Mouse (Mus musculus) intestine, postnatal 0 days (tissue): ENCODE results near the gene Acat3. TPM values are rescaled to one million over a fixed set of nuclear protein-coding genes. Genes with fewer than 3 reads are reported as not detected.

Experiments used
- ATAC-seq: fragments of 200-750 bp; cut with Nextera tagmentation; 2 replicates; pipeline ENCODE4 v1.8.0; 2017; ENCODE audit warnings: mild to moderate bottlenecking, moderate TSS enrichment, moderate library complexity
- H3K27ac ChIP-seq: fragments of 300-500 bp; sonication (generic); 2 replicates; pipeline ENCODE4 v1.5.1; 2014; ENCODE audit warnings: mild to moderate bottlenecking, low read depth, low read length, moderate library complexity
- H3K27me3 ChIP-seq: fragments of 300-500 bp; sonication (generic); replicated peaks from 2 replicates; pipeline ENCODE4 v1.6.1; 2014; ENCODE audit warnings: low read length, mixed read lengths; ENCODE audit not compliant: control insufficient read depth, insufficient read depth
- H3K36me3 ChIP-seq: fragments of 300-500 bp; sonication (generic); 2 replicates; pipeline ENCODE4 v1.6.1; 2014; ENCODE audit warnings: mild to moderate bottlenecking, moderate library complexity; ENCODE audit not compliant: control insufficient read depth, insufficient read depth
- H3K4me1 ChIP-seq: fragments of 300-500 bp; sonication (generic); replicated peaks from 2 replicates; pipeline ENCODE4 v1.6.1; 2014; ENCODE audit warnings: antibody characterized with exemption, low read length, mixed read lengths; ENCODE audit not compliant: control insufficient read depth, insufficient read depth
- H3K4me2 ChIP-seq: fragments of 300-500 bp; sonication (generic); replicated peaks from 2 replicates; pipeline ENCODE4 v1.6.1; 2014; ENCODE audit warnings: low read depth, mild to moderate bottlenecking, moderate library complexity
- H3K4me3 ChIP-seq: fragments of 300-500 bp; sonication (generic); 2 replicates; pipeline ENCODE4 v1.5.1; 2014; ENCODE audit warnings: low read depth, low read length
- H3K9ac ChIP-seq: fragments of 300-500 bp; sonication (generic); 2 replicates; pipeline ENCODE4 v1.6.1; 2014; ENCODE audit warnings: mild to moderate bottlenecking, low read depth, low read length
- H3K9me3 ChIP-seq: fragments of 300-500 bp; sonication (generic); 2 replicates; pipeline ENCODE4 v1.6.1; 2016; ENCODE audit warnings: mixed run types; ENCODE audit not compliant: control insufficient read depth
- CTCF ChIP-seq: sonication (generic); IDR thresholded peaks from 2 replicates; pipeline ENCODE4 v1.5.1; 2016; ENCODE audit warnings: low read depth, mild to moderate bottlenecking, control low read depth, antibody characterized with exemption, moderate library complexity
- WGBS: fragments of 180-500 bp; shearing (Covaris S2); extraction: QIAGEN DNeasy Blood & Tissue Kit; methylation state at CpG from one replicate; pipeline ENCODE4 v1.1.7; 2014; 5-methylcytosine and 5-hydroxymethylcytosine counted together
- polyA plus RNA-seq: library from polyadenylated mRNA; unstranded; fragments of >200 nt; fragmentation: Nextera tagmentation; extraction: Ambion mirVana; gene quantifications from 2 replicates; pipeline ENCODE4 v1.2.1, GENCODE M21; 2015

Gene Acat3
- polyA plus RNA-seq, 1 experiment from 2014 or later = 0.18 TPM

GRCm38 (mm10) chr17:12910391-12910790, 30.0 kb downstream of the Acat3 start:
- no peak for ATAC-seq
- TF ChIP-seq CTCF = no peak

GRCm38 (mm10) chr17:12909361-12910280, 30.8 kb downstream of the Acat3 start, which contains the start of gene Pnldc1:
Gene Pnldc1, minus strand, starts transcription at chr17:12910230.
- H3K27ac ChIP-seq = no peak within 1 kb of the TSS
- no peaks in the 10 kb centered on the region for H3K27me3 ChIP-seq
- peaks cover 47% of the 10 kb centered on the region for H3K36me3 ChIP-seq
- no peak within 1 kb of the TSS for H3K9ac ChIP-seq
- no peaks in the 10 kb centered on the region for H3K4me1 ChIP-seq
- no peak within 1 kb of the TSS for H3K4me2 ChIP-seq
- ATAC-seq = no peak
- no peak within 1 kb of the TSS for H3K4me3 ChIP-seq
- H3K9me3 ChIP-seq = no peaks in the 10 kb centered on the region
- TF ChIP-seq CTCF = no peak
- 80% methylated on average over 35 of the region's 35 CpGs for WGBS

More at GRCm38 (mm10) chr17:12910391-12910790, 30.0 kb downstream of the Acat3 start:
- no peak overlapping the region for H3K27ac ChIP-seq
- no peak overlapping the region for H3K4me3 ChIP-seq
- peaks cover 43% of the 10 kb centered on the region for H3K36me3 ChIP-seq
- 85% methylated on average over 8 of the region's 8 CpGs for WGBS
- H3K4me2 ChIP-seq = no peak overlapping the region
- H3K9ac ChIP-seq = no peak overlapping the region
- no peaks in the 10 kb centered on the region for H3K4me1 ChIP-seq
- no peaks in the 10 kb centered on the region for H3K9me3 ChIP-seq
- no peaks in the 10 kb centered on the region for H3K27me3 ChIP-seq

GRCm38 (mm10) chr17:12906436-12906835, 34.0 kb downstream of the Acat3 start:
- Histone ChIP-seq H3K27me3 (no peaks in the 10 kb centered on the region), H3K9me3 (no peaks in the 10 kb centered on the region), H3K4me2 (no peak overlapping the region), H3K36me3 (peaks cover 36% of the 10 kb centered on the region), H3K4me3 (no peak overlapping the region), H3K27ac (no peak overlapping the region), H3K4me1 (no peaks in the 10 kb centered on the region), H3K9ac (no peak overlapping the region)
- WGBS = 88% methylated on average over 9 of the region's 9 CpGs
- ATAC-seq = no peak
- TF ChIP-seq CTCF = no peak

- Histone ChIP-seq H3K4me2 (no peak overlapping the region), H3K4me3 (no peak overlapping the region), H3K4me1 (no peaks in the 10 kb centered on the region), H3K27me3 (no peaks in the 10 kb centered on the region), H3K9me3 (no peaks in the 10 kb centered on the region), H3K36me3 (peaks cover 30% of the 10 kb centered on the region), H3K9ac (no peak overlapping the region), H3K27ac (no peak overlapping the region)
- no peak for ATAC-seq
- 89% methylated on average over 4 of the region's 4 CpGs for WGBS
- no peak for TF ChIP-seq CTCF
Observed at GRCm38 (mm10) chr17:12905810-12906209, 34.6 kb downstream of the Acat3 start.

GRCm38 (mm10) chr17:12904349-12904748, 36.1 kb downstream of the Acat3 start:
- 81% methylated on average over 1 of the region's 1 CpGs for WGBS
- no peaks in the 10 kb centered on the region for H3K27me3 ChIP-seq
- H3K27ac ChIP-seq = no peak overlapping the region
- no peak for ATAC-seq
- no peaks in the 10 kb centered on the region for H3K4me1 ChIP-seq
- TF ChIP-seq CTCF = no peak
- H3K4me2 ChIP-seq = no peak overlapping the region
- H3K4me3 ChIP-seq = no peak overlapping the region
- H3K9ac ChIP-seq = no peak overlapping the region
- H3K9me3 ChIP-seq = no peaks in the 10 kb centered on the region
- H3K36me3 ChIP-seq = peaks cover 22% of the 10 kb centered on the region

- Histone ChIP-seq H3K4me2 (no peak overlapping the region), H3K9me3 (no peaks in the 10 kb centered on the region), H3K4me1 (no peaks in the 10 kb centered on the region), H3K36me3 (peaks cover 25% of the 10 kb centered on the region), H3K27me3 (no peaks in the 10 kb centered on the region), H3K27ac (no peak overlapping the region), H3K9ac (no peak overlapping the region), H3K4me3 (no peak overlapping the region)
- TF ChIP-seq CTCF = no peak
- 60% methylated on average over 12 of the region's 12 CpGs for WGBS
- ATAC-seq = no peak
Observed at GRCm38 (mm10) chr17:12903372-12904333, 36.7 kb downstream of the Acat3 start.
